Mouse (Mus musculus): Measurements from ENCODE around the gene Dlg2. TPM values are rescaled to one million over a fixed set of nuclear protein-coding genes. Genes with fewer than 3 reads are reported as not detected.

Gene Dlg2
- polyA plus RNA-seq, 1 experiment from 2014 or later, result 28.3 TPM

- Histone ChIP-seq H3K27me3 (replicated peaks; ENCODE audit: control insufficient read depth, insufficient read depth, low read length) (no peaks in the 10 kb centered on the region), H3K4me2 (ENCODE audit: low read length) (no peak overlapping the region), H3K4me1 (ENCODE audit: control insufficient read depth, insufficient read depth, low read depth, low read length) (no peaks in the 10 kb centered on the region), H3K27ac (ENCODE audit: low read depth, low read length) (no peak overlapping the region), H3K36me3 (ENCODE audit: control insufficient read depth, insufficient read depth, low read length) (no peaks in the 10 kb centered on the region), H3K9me3 (ENCODE audit: control insufficient read depth, low read length) (no peaks in the 10 kb centered on the region), H3K4me3 (ENCODE audit: low read length) (no peak overlapping the region), H3K9ac (ENCODE audit: low read depth, low read length) (no peak overlapping the region)
- WGBS, result 71% methylated on average over 3 of the region's 3 CpGs
- peak; percentile 45; the same call in 1 of the 2 replicates for ATAC-seq
Measured at GRCm38 (mm10) chr7:92424703-92425102, 1948.2 kb downstream of the Dlg2 start.

GRCm38 (mm10) chr7:92427280-92427679, 1950.8 kb downstream of the Dlg2 start:
- WGBS, result 78% methylated on average over 4 of the region's 4 CpGs
- Histone ChIP-seq H3K4me2 (ENCODE audit: low read length) (no peak overlapping the region), H3K4me1 (ENCODE audit: control insufficient read depth, insufficient read depth, low read depth, low read length) (no peaks in the 10 kb centered on the region), H3K27ac (ENCODE audit: low read depth, low read length) (no peak overlapping the region), H3K36me3 (ENCODE audit: control insufficient read depth, insufficient read depth, low read length) (no peaks in the 10 kb centered on the region; the same call in 1 of the 2 replicates), H3K4me3 (ENCODE audit: low read length) (no peak overlapping the region), H3K27me3 (replicated peaks; ENCODE audit: control insufficient read depth, insufficient read depth, low read length) (no peaks in the 10 kb centered on the region), H3K9me3 (ENCODE audit: control insufficient read depth, low read length) (no peaks in the 10 kb centered on the region), H3K9ac (ENCODE audit: low read depth, low read length) (no peak overlapping the region)
- ATAC-seq, result no peak

- 78% methylated on average over 5 of the region's 5 CpGs for WGBS
- Histone ChIP-seq H3K27ac (ENCODE audit: low read depth, low read length) (no peak overlapping the region), H3K27me3 (replicated peaks; ENCODE audit: control insufficient read depth, insufficient read depth, low read length) (no peaks in the 10 kb centered on the region)
Measured at GRCm38 (mm10) chr7:92428629-92429028, 1952.2 kb downstream of the Dlg2 start.

GRCm38 (mm10) chr7:92430254-92430653, 1953.8 kb downstream of the Dlg2 start:
- Histone ChIP-seq H3K9ac (ENCODE audit: low read depth, low read length) (no peak overlapping the region), H3K27ac (ENCODE audit: low read depth, low read length) (no peak overlapping the region), H3K4me2 (ENCODE audit: low read length) (no peak overlapping the region), H3K9me3 (ENCODE audit: control insufficient read depth, low read length) (no peaks in the 10 kb centered on the region), H3K4me1 (ENCODE audit: control insufficient read depth, insufficient read depth, low read depth, low read length) (no peaks in the 10 kb centered on the region), H3K27me3 (replicated peaks; ENCODE audit: control insufficient read depth, insufficient read depth, low read length) (no peaks in the 10 kb centered on the region), H3K36me3 (ENCODE audit: control insufficient read depth, insufficient read depth, low read length) (no peaks in the 10 kb centered on the region; the same call in 1 of the 2 replicates), H3K4me3 (ENCODE audit: low read length) (no peak overlapping the region)
- ATAC-seq, result no peak
- 75% methylated on average over 2 of the region's 2 CpGs for WGBS

More at GRCm38 (mm10) chr7:92428629-92429028, 1952.2 kb downstream of the Dlg2 start:
- Histone ChIP-seq H3K9me3 (ENCODE audit: control insufficient read depth, low read length) (no peaks in the 10 kb centered on the region), H3K4me3 (ENCODE audit: low read length) (no peak overlapping the region), H3K4me2 (ENCODE audit: low read length) (no peak overlapping the region), H3K36me3 (ENCODE audit: control insufficient read depth, insufficient read depth, low read length) (no peaks in the 10 kb centered on the region; the same call in 1 of the 2 replicates), H3K9ac (ENCODE audit: low read depth, low read length) (no peak overlapping the region), H3K4me1 (ENCODE audit: control insufficient read depth, insufficient read depth, low read depth, low read length) (no peaks in the 10 kb centered on the region)
- no peak for ATAC-seq

GRCm38 (mm10) chr7:92437168-92437567, 1960.7 kb downstream of the Dlg2 start:
- no peak for ATAC-seq
- no peaks in the 10 kb centered on the region for H3K36me3 ChIP-seq (ENCODE audit: control insufficient read depth, insufficient read depth, low read length)
- no peak overlapping the region for H3K27ac ChIP-seq (ENCODE audit: low read depth, low read length)
- no peak overlapping the region for H3K9ac ChIP-seq (ENCODE audit: low read depth, low read length)
- 84% methylated on average over 2 of the region's 2 CpGs for WGBS
- no peaks in the 10 kb centered on the region for H3K4me1 ChIP-seq (ENCODE audit: control insufficient read depth, insufficient read depth, low read depth, low read length)
- H3K27me3 ChIP-seq (replicated peaks; ENCODE audit: control insufficient read depth, insufficient read depth, low read length), result no peaks in the 10 kb centered on the region
- no peak overlapping the region for H3K4me3 ChIP-seq (ENCODE audit: low read length)
- H3K4me2 ChIP-seq (ENCODE audit: low read length), result no peak overlapping the region
- no peaks in the 10 kb centered on the region for H3K9me3 ChIP-seq (ENCODE audit: control insufficient read depth, low read length)

GRCm38 (mm10) chr7:92439503-92440487, 1963.3 kb downstream of the Dlg2 start:
- Histone ChIP-seq H3K9me3 (ENCODE audit: control insufficient read depth, low read length) (no peaks in the 10 kb centered on the region), H3K4me2 (ENCODE audit: low read length) (no peak overlapping the region), H3K9ac (ENCODE audit: low read depth, low read length) (no peak overlapping the region), H3K27ac (ENCODE audit: low read depth, low read length) (no peak overlapping the region), H3K36me3 (ENCODE audit: control insufficient read depth, insufficient read depth, low read length) (no peaks in the 10 kb centered on the region; the same call in 1 of the 2 replicates), H3K27me3 (replicated peaks; ENCODE audit: control insufficient read depth, insufficient read depth, low read length) (no peaks in the 10 kb centered on the region), H3K4me1 (ENCODE audit: control insufficient read depth, insufficient read depth, low read depth, low read length) (no peaks in the 10 kb centered on the region), H3K4me3 (ENCODE audit: low read length) (no peak overlapping the region)
- 73% methylated on average over 8 of the region's 8 CpGs for WGBS
- ATAC-seq, result peak; percentile 78

- Histone ChIP-seq H3K36me3 (ENCODE audit: control insufficient read depth, insufficient read depth, low read length) (no peaks in the 10 kb centered on the region; the same call in 1 of the 2 replicates), H3K27me3 (replicated peaks; ENCODE audit: control insufficient read depth, insufficient read depth, low read length) (no peaks in the 10 kb centered on the region), H3K9me3 (ENCODE audit: control insufficient read depth, low read length) (no peaks in the 10 kb centered on the region), H3K27ac (ENCODE audit: low read depth, low read length) (no peak overlapping the region), H3K9ac (ENCODE audit: low read depth, low read length) (no peak overlapping the region), H3K4me2 (ENCODE audit: low read length) (no peak overlapping the region), H3K4me3 (ENCODE audit: low read length) (no peak overlapping the region), H3K4me1 (ENCODE audit: control insufficient read depth, insufficient read depth, low read depth, low read length) (no peaks in the 10 kb centered on the region)
- ATAC-seq, result no peak
Measured at GRCm38 (mm10) chr7:92441611-92442010, 1965.1 kb downstream of the Dlg2 start.

- no peak for ATAC-seq
- H3K4me1 ChIP-seq (ENCODE audit: control insufficient read depth, insufficient read depth, low read depth, low read length), result no peaks in the 10 kb centered on the region
- H3K4me3 ChIP-seq (ENCODE audit: low read length), result no peak overlapping the region
- H3K27ac ChIP-seq (ENCODE audit: low read depth, low read length), result no peak overlapping the region
- no peaks in the 10 kb centered on the region for H3K9me3 ChIP-seq (ENCODE audit: control insufficient read depth, low read length)
- H3K4me2 ChIP-seq (ENCODE audit: low read length), result no peak overlapping the region
- H3K36me3 ChIP-seq (ENCODE audit: control insufficient read depth, insufficient read depth, low read length), result no peaks in the 10 kb centered on the region; the same call in 1 of the 2 replicates
- no peaks in the 10 kb centered on the region for H3K27me3 ChIP-seq (replicated peaks; ENCODE audit: control insufficient read depth, insufficient read depth, low read length)
- 87% methylated on average over 4 of the region's 4 CpGs for WGBS
- no peak overlapping the region for H3K9ac ChIP-seq (ENCODE audit: low read depth, low read length)
Measured at GRCm38 (mm10) chr7:92442082-92442481, 1965.6 kb downstream of the Dlg2 start.

GRCm38 (mm10) chr7:92447938-92448337, 1971.5 kb downstream of the Dlg2 start:
- H3K4me2 ChIP-seq (ENCODE audit: low read length), result no peak overlapping the region
- no peak overlapping the region for H3K4me3 ChIP-seq (ENCODE audit: low read length)
- 77% methylated on average over 6 of the region's 6 CpGs for WGBS
- no peaks in the 10 kb centered on the region for H3K9me3 ChIP-seq (ENCODE audit: control insufficient read depth, low read length)
- H3K27me3 ChIP-seq (replicated peaks; ENCODE audit: control insufficient read depth, insufficient read depth, low read length), result no peaks in the 10 kb centered on the region
- H3K27ac ChIP-seq (ENCODE audit: low read depth, low read length), result no peak overlapping the region
- no peaks in the 10 kb centered on the region for H3K4me1 ChIP-seq (ENCODE audit: control insufficient read depth, insufficient read depth, low read depth, low read length)
- no peak for ATAC-seq
- no peak overlapping the region for H3K9ac ChIP-seq (ENCODE audit: low read depth, low read length)
- H3K36me3 ChIP-seq (ENCODE audit: control insufficient read depth, insufficient read depth, low read length), result no peaks in the 10 kb centered on the region; the same call in 1 of the 2 replicates
